Mouse (Mus musculus) hindbrain, embryonic 15.5 days (tissue): ENCODE data around the gene Hes6. TPM values are rescaled to one million over a fixed set of nuclear protein-coding genes. Genes with fewer than 3 reads are reported as not detected.

Source experiments
- ATAC-seq: fragments of 200-750 bp; cut with Nextera tagmentation; 2 replicates; pipeline ENCODE4 v1.8.0; 2017; ENCODE audit warnings: low read depth, moderate number of reproducible peaks, moderate TSS enrichment; ENCODE audit not compliant: low FRiP score
- H3K27ac ChIP-seq: fragments of 300-500 bp; sonication (generic); replicated peaks from 2 replicates; pipeline ENCODE4 v1.5.1; 2015; ENCODE audit warnings: mild to moderate bottlenecking, inconsistent platforms
- H3K27me3 ChIP-seq: fragments of 300-500 bp; sonication (generic); 2 replicates; pipeline ENCODE4 v1.6.1; 2015; ENCODE audit warnings: control low read depth, inconsistent platforms
- H3K36me3 ChIP-seq: fragments of 300-500 bp; sonication (generic); 2 replicates; pipeline ENCODE4 v1.6.1; 2015; ENCODE audit warnings: control low read depth, inconsistent platforms
- H3K4me1 ChIP-seq: fragments of 300-500 bp; sonication (generic); replicated peaks from 2 replicates; pipeline ENCODE4 v1.6.1; 2015; ENCODE audit warnings: control low read depth, inconsistent platforms
- H3K4me2 ChIP-seq: fragments of 300-500 bp; sonication (generic); 2 replicates; pipeline ENCODE4 v1.6.1; 2015; ENCODE audit warnings: moderate library complexity, mild to moderate bottlenecking, inconsistent platforms
- H3K4me3 ChIP-seq: fragments of 300-500 bp; sonication (generic); 2 replicates; pipeline ENCODE4 v1.5.1; 2015; ENCODE audit warnings: mild to moderate bottlenecking, inconsistent platforms
- H3K9ac ChIP-seq: fragments of 300-500 bp; sonication (generic); 2 replicates; pipeline ENCODE4 v1.6.1; 2015; ENCODE audit warnings: inconsistent platforms
- H3K9me3 ChIP-seq: fragments of 300-500 bp; sonication (generic); 2 replicates; pipeline ENCODE4 v1.6.1; 2016; ENCODE audit warnings: control low read depth, inconsistent platforms
- WGBS: fragments of 180-500 bp; shearing (Covaris S2); methylation state at CpG from one replicate; pipeline ENCODE4 v1.1.7; 2015; 5-methylcytosine and 5-hydroxymethylcytosine counted together
- polyA plus RNA-seq: library from polyadenylated mRNA; unstranded; fragments of >200 nt; fragmentation: Nextera tagmentation; extraction: Ambion mirVana; gene quantifications from 2 replicates; pipeline ENCODE4 v1.2.1, GENCODE M21; 2015

The Hes6 gene
- polyA plus RNA-seq, 1 experiment from 2014 or later: 172 TPM

DNA sequence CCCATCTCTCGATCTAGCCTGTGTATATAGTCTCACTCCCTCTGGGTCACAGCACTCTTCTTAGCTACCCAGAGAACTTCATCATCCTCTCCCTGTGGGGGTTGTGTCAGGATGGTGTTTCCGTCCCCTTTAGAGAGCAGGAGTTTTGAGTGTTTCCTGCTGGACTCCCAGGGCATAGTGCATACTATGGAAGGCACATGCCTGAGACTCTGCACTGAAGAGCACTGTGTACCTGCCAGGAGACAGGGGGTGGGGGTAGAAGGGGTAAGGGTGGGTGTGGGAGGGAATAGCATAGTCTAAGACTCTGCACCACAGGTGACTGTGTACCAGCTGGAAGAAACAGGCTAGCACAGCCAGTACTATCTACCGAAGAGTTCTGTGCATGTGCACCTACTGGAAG lies 40.5 kb upstream of the Hes6 start:
- no peak overlapping the region for H3K27ac ChIP-seq
- H3K27me3 ChIP-seq: no peaks in the 10 kb centered on the region
- 88% methylated on average over 3 of the region's 3 CpGs for WGBS
- no peak overlapping the region for H3K4me2 ChIP-seq
- no peak overlapping the region for H3K4me3 ChIP-seq
- no peaks in the 10 kb centered on the region for H3K9me3 ChIP-seq
- H3K4me1 ChIP-seq: peaks cover 40% of the 10 kb centered on the region
- no peak for ATAC-seq
- H3K36me3 ChIP-seq: peaks cover 3% of the 10 kb centered on the region; the same call in 1 of the 2 replicates
- no peak overlapping the region for H3K9ac ChIP-seq

DNA sequence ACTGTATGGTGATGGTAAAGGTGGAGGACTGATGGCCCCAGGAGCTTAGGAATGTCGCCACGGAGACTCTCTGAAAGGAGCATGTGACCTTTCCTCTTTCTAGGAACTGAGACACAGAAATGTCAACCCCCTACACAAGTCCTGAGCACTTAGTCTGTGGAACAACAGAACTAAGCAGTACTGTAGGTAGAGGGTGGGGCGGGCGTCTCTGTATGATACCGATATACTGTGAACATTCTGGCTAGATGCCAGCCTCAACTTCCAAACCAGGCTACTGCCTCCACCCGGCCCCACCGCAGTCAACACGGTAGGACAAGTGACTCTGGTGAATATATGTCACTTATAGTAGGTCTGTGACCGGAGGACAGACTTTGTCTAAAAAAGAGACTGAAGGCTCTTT lies 40.1 kb upstream of the Hes6 start:
- 86% methylated on average over 9 of the region's 9 CpGs for WGBS
- Histone ChIP-seq H3K9ac (no peak overlapping the region), H3K27me3 (no peaks in the 10 kb centered on the region), H3K9me3 (no peaks in the 10 kb centered on the region), H3K27ac (no peak overlapping the region), H3K4me3 (no peak overlapping the region), H3K4me1 (peaks cover 40% of the 10 kb centered on the region), H3K4me2 (no peak overlapping the region), H3K36me3 (peaks cover 8% of the 10 kb centered on the region)
- ATAC-seq: no peak

DNA sequence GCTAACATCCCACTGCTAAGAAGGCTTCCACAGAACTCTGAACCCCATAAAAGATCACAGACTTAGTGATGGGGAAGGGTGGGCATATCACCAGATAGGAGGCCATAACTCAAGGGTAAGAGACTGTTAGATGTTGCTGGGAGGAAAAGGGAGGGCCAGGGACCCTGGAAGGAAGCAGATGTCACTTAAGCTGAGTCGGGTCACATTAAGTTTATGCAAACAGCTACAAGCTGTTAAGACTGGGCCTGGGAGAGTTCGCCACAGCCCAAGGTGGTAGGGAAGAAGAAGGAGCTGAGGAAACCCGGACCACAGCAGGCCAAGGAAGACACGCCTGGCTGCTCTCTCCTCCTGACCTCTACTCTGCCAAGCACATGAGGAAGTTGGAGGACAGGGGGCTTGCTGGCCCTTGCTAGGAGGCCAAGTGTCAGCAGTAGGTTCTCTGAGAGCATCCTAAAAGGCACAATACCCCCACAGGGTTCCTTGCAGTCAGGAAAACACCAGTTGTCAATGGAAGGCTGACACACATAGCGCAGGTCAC lies 37.8 kb upstream of the Hes6 start:
- no peaks in the 10 kb centered on the region for H3K9me3 ChIP-seq
- ATAC-seq: no peak
- H3K36me3 ChIP-seq: peaks cover 30% of the 10 kb centered on the region
- H3K9ac ChIP-seq: no peak overlapping the region
- H3K4me2 ChIP-seq: no peak overlapping the region
- H3K27me3 ChIP-seq: no peaks in the 10 kb centered on the region
- no peak overlapping the region for H3K27ac ChIP-seq
- H3K4me1 ChIP-seq: peaks cover 17% of the 10 kb centered on the region
- 69% methylated on average over 5 of the region's 5 CpGs for WGBS
- no peak overlapping the region for H3K4me3 ChIP-seq

DNA sequence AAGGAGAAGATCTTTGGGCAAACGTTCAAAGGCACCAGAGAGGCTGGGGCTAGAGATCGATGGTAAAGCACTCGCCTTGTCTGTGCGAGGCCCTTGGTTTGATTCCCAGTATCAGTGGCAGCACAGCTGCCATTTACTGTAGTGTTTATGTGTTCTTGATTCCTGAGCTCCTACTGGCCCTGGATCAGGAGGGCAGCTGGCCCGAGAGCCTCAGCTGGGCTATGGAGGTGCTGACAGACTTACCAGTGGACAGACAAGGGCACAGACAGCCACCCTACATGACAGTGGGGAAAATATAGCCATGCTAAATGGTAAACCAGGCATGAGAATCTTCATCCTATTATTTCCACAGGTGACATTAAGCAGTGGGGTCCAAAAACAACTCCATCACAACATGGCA lies 37.0 kb upstream of the Hes6 start:
- WGBS: 92% methylated on average over 5 of the region's 5 CpGs
- ATAC-seq: no peak
- Histone ChIP-seq H3K4me3 (no peak overlapping the region), H3K27me3 (no peaks in the 10 kb centered on the region), H3K36me3 (peaks cover 33% of the 10 kb centered on the region), H3K4me1 (peaks cover 9% of the 10 kb centered on the region), H3K9me3 (no peaks in the 10 kb centered on the region), H3K4me2 (no peak overlapping the region), H3K9ac (no peak overlapping the region), H3K27ac (no peak overlapping the region)

DNA sequence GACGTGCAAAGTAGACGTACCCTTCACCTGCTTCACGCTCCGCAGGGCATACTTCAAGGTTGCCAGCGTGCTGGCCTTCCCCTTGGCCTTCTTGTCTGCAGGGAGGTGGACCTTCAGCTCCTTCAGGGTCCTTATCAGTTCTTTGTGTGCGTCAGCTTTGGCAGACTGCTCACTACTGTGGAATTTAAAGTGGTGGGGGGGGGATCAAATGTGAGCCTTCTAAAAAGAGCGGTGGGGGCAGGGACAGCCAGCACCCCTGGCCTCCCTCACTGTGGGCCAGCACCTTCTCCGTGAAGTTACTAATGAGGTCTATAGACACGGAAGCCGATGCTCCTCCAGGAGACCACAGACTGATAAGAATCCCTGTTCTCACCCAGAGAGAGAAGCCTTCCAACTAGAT lies 34.9 kb upstream of the Hes6 start:
- Histone ChIP-seq H3K4me1 (no peaks in the 10 kb centered on the region), H3K4me3 (no peak overlapping the region), H3K9me3 (no peaks in the 10 kb centered on the region), H3K36me3 (peaks cover 50% of the 10 kb centered on the region), H3K4me2 (no peak overlapping the region), H3K9ac (no peak overlapping the region), H3K27ac (no peak overlapping the region), H3K27me3 (no peaks in the 10 kb centered on the region)
- no peak for ATAC-seq
- 95% methylated on average over 10 of the region's 10 CpGs for WGBS

DNA sequence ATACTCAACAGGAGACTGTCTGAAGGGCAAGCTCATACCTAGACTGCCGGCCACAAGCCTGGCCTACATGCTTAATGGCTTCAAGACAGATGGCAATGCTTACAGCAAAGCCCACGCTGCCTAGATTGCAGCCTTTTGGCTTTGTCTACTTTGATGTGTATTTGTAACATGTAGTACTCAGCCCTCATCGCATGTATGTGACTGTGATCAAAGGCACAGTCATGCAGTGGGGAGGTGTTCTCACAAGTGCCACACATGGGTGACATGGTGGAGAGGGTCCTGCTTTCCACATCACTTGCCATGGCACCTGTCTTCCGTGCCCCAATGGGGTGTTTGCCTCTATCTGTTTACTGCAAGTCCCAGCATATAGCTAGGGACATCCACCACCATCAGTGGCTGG lies 32.7 kb upstream of the Hes6 start:
- Histone ChIP-seq H3K9ac (no peak overlapping the region), H3K27me3 (no peaks in the 10 kb centered on the region), H3K27ac (no peak overlapping the region), H3K4me2 (no peak overlapping the region), H3K4me3 (no peak overlapping the region), H3K4me1 (no peaks in the 10 kb centered on the region), H3K36me3 (peaks cover 54% of the 10 kb centered on the region), H3K9me3 (no peaks in the 10 kb centered on the region)
- no peak for ATAC-seq
- WGBS: 93% methylated on average over 4 of the region's 4 CpGs

DNA sequence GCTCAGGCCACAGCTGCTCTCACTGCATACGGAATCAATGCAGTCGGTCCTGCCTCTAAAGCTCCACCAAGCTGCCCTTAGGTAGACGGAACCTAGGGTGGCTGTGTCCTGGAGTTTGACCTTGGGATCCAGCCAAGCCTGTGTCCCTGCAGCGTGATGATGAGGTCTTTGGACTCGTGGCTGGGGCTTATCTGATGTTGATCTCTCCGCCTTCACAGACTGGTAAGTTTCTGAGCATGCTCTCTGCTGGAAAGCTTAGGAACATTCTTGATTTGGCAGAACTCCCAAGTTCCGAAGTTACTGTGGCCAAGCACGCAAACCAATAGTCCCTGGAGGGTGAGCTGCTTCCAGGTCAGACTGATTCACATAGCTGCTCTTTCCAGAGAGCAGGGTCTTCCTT lies 32.2 kb upstream of the Hes6 start:
- no peak for ATAC-seq
- Histone ChIP-seq H3K4me2 (no peak overlapping the region), H3K27me3 (no peaks in the 10 kb centered on the region), H3K9me3 (no peaks in the 10 kb centered on the region), H3K27ac (no peak overlapping the region), H3K36me3 (peaks cover 54% of the 10 kb centered on the region), H3K9ac (no peak overlapping the region), H3K4me3 (no peak overlapping the region), H3K4me1 (no peaks in the 10 kb centered on the region)
- 74% methylated on average over 8 of the region's 8 CpGs for WGBS

DNA sequence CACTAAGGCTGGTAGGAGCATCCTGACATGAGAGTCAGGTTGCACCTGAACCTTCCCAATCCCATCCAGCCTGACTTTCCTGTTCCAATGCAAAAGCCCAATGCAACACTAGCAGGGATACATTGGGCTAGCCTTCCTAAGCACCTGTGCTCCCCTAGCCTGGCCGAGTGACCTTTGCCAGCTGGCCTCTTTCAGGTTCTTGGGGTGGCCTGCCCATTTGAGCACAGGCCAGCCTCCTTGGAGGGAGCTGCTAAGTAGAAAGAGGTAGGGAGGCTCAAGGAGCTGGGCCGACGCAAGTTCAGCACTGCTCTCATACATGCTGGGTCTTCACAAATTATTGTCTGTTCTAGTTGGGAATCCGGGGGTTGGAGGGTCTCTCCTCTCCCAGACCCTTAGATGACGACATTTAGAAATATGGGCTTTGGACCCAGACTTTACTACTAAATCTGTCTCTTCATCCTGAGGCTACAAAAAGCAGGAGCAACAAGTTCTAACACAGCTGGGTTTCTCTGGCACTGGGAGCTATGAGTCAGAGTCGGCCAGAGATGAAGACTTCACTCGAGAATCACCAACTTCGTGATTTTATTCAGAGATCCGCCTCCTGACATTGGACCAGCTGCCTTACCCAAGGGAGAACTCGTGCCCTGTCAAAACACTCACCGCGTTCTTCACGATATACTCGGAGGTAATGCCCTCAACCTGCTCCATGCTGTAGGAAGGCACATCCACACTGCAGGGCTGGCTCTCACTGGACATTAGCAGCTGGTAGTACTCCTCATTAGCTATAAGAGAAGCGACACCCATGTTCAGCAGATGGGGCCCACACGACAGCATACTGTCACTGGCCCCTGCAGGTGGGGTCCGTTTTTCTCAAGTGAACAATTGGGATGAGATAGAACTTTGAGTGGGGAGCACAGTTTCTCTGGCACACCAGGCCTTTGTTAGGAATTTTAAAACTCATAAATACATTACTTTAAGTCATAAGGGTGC lies 31.3 kb upstream of the Hes6 start:
- Histone ChIP-seq H3K4me1 (no peaks in the 10 kb centered on the region), H3K36me3 (peaks cover 55% of the 10 kb centered on the region), H3K9me3 (no peaks in the 10 kb centered on the region), H3K4me2 (no peak overlapping the region), H3K4me3 (no peak overlapping the region), H3K27me3 (no peaks in the 10 kb centered on the region), H3K9ac (no peak overlapping the region), H3K27ac (no peak overlapping the region)
- WGBS: 93% methylated on average over 17 of the region's 17 CpGs
- no peak for ATAC-seq

DNA sequence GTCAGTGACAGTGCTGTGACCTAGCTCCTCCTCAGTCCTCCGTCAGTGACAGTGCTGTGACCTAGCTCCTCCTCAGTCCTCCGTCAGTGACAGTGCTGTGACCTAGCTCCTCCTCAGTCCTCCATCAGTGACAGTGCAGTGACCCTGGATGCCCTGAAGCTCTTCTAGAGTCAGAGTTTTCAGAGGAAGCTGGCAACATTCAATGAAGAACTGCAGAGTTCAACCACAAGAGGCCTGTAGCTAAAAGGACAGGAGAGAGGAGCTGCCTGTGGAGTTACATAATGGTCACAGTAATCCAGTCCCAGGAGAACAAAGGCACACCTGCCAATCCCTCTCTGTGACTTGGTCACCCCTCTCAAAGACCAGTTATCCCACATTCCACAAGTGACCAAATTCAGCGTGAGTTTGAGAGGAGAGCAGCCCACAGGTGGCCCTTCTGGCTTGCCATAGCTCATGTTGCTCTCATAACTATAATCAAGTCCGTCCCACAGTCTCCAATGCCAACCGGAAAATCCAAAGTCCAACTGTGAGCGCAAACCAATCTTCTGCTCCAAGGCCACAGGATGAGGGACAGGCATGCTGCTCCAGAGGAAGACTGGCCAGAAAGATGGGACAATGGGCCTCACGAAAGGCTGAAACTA lies 28.6 kb upstream of the Hes6 start:
- Histone ChIP-seq H3K4me3 (no peak overlapping the region), H3K9ac (no peak overlapping the region), H3K9me3 (no peaks in the 10 kb centered on the region), H3K4me2 (no peak overlapping the region), H3K36me3 (peaks cover 48% of the 10 kb centered on the region), H3K4me1 (no peaks in the 10 kb centered on the region), H3K27ac (no peak overlapping the region), H3K27me3 (no peaks in the 10 kb centered on the region)
- 76% methylated on average over 7 of the region's 7 CpGs for WGBS
- no peak for ATAC-seq

DNA sequence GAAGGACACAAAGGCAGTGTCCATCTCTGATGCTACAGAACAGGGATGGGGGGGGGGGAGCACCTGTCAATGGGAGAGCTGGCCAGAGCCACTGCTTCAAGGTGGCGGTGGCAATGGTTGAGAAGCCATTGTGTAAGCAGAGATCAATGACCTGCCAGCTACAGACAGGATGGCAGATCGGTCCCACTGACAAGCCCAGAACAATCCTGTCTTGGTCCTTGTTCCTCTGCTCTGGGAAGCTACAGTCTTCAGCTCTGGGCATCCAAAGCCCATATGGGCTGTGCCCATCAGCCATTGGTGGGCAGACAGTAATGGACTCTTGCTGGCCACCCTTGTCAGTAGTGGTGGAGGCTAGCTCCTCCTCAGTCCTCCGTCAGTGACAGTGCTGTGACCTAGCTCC lies 28.0 kb upstream of the Hes6 start:
- no peaks in the 10 kb centered on the region for H3K9me3 ChIP-seq
- H3K36me3 ChIP-seq: peaks cover 42% of the 10 kb centered on the region
- H3K4me2 ChIP-seq: no peak overlapping the region
- WGBS: 96% methylated on average over 3 of the region's 3 CpGs
- no peak overlapping the region for H3K9ac ChIP-seq
- ATAC-seq: no peak
- no peaks in the 10 kb centered on the region for H3K27me3 ChIP-seq
- H3K27ac ChIP-seq: no peak overlapping the region
- peaks cover 2% of the 10 kb centered on the region for H3K4me1 ChIP-seq
- no peak overlapping the region for H3K4me3 ChIP-seq

DNA sequence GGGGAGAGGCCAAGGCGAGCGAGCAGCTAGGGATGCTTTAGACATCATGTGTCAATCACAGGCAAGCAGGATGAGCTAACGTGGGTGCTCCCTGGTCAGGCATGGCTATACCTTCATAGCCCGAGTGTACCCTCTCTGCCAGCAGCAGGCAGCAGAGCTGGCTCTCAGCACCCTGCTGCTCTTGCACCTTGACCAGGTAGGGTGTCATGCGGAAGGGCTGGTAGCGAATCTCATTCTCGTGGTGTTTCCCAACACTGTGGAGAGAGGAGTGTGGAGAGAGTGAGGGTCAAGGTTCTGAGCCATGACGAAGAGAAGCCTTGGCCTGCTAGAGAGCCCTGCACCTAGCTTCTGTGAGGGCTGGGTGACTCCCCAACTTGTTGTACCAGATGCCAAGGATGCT lies 25.9 kb upstream of the Hes6 start:
- H3K4me3 ChIP-seq: no peak overlapping the region
- ATAC-seq: no peak
- no peak overlapping the region for H3K27ac ChIP-seq
- H3K4me2 ChIP-seq: no peak overlapping the region
- H3K9me3 ChIP-seq: no peaks in the 10 kb centered on the region
- 90% methylated on average over 8 of the region's 8 CpGs for WGBS
- no peaks in the 10 kb centered on the region for H3K27me3 ChIP-seq
- H3K4me1 ChIP-seq: peaks cover 17% of the 10 kb centered on the region
- H3K9ac ChIP-seq: no peak overlapping the region
- H3K36me3 ChIP-seq: peaks cover 29% of the 10 kb centered on the region

DNA sequence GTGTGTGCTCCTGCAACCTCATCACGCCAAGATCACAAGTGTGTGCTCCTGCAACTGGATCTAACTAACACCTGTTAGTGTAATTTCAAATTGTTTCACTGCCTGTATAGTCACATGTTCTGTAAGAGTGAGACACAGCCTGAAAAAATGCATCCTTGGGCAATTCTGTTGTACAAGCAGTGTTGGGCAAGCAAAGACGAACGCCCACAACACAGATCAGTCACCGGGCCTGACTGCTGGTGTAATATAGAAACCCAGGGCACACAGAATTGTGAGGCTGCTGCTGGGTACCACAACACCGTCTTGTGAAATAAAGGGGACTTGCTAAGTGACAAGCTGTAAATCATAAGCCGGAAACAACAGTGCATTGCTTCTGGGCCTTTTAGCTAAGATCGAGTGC lies 23.7 kb upstream of the Hes6 start:
- H3K4me2 ChIP-seq: no peak overlapping the region
- 93% methylated on average over 7 of the region's 7 CpGs for WGBS
- peaks cover 20% of the 10 kb centered on the region; the same call in 1 of the 2 replicates for H3K36me3 ChIP-seq
- H3K4me3 ChIP-seq: no peak overlapping the region
- no peaks in the 10 kb centered on the region for H3K9me3 ChIP-seq
- no peak overlapping the region for H3K9ac ChIP-seq
- peaks cover 17% of the 10 kb centered on the region for H3K4me1 ChIP-seq
- ATAC-seq: no peak
- H3K27me3 ChIP-seq: no peaks in the 10 kb centered on the region
- no peak overlapping the region for H3K27ac ChIP-seq
